Mouse (Mus musculus) right cerebral cortex, adult 18-20 months (tissue): Measurements from ENCODE around the gene Sds.
A peak's percentile ranks its signal among the peaks of the same experiment; 100 is the strongest.

Experiments used
- DNase-seq: peaks from one replicate; pipeline ENCODE4 v3.0.0; 2022; ENCODE audit warnings: mixed read lengths

The Sds gene

GRCm38 (mm10) chr5:120447305-120447704 lies 29.0 kb upstream of the Sds start:
- DNase-seq: no peak

GRCm38 (mm10) chr5:120454756-120455337 lies 21.5 kb upstream of the Sds start:
- no peak for DNase-seq

- no peak for DNase-seq
Measured at GRCm38 (mm10) chr5:120456253-120456652, 20.1 kb upstream of the Sds start.

- no peak for DNase-seq
Measured at GRCm38 (mm10) chr5:120456841-120457554, 19.3 kb upstream of the Sds start.

GRCm38 (mm10) chr5:120457628-120458027 lies 18.7 kb upstream of the Sds start:
- DNase-seq: peak; percentile 43

GRCm38 (mm10) chr5:120459133-120459532 lies 17.2 kb upstream of the Sds start:
- DNase-seq: no peak

GRCm38 (mm10) chr5:120461902-120462301 lies 14.4 kb upstream of the Sds start:
- DNase-seq: no peak

- DNase-seq: no peak
Measured at GRCm38 (mm10) chr5:120464321-120464720, 12.0 kb upstream of the Sds start.

- DNase-seq: no peak
Measured at GRCm38 (mm10) chr5:120465062-120465461, 11.3 kb upstream of the Sds start.

- DNase-seq: no peak
Measured at GRCm38 (mm10) chr5:120465860-120466259, 10.5 kb upstream of the Sds start.

GRCm38 (mm10) chr5:120467026-120467425 lies 9.3 kb upstream of the Sds start:
- DNase-seq: no peak

GRCm38 (mm10) chr5:120468336-120468735 lies 8.0 kb upstream of the Sds start:
- DNase-seq: no peak

- no peak for DNase-seq
Measured at GRCm38 (mm10) chr5:120468830-120469229, 7.5 kb upstream of the Sds start.

- DNase-seq: no peak
Measured at GRCm38 (mm10) chr5:120471538-120471937, 4.8 kb upstream of the Sds start.

GRCm38 (mm10) chr5:120472770-120473169 lies 3.6 kb upstream of the Sds start, which contains the start of gene Sdsl:
Gene Sdsl, minus strand, starts transcription at chr5:120472810.
- DNase-seq: no peak

- no peak for DNase-seq
Measured at GRCm38 (mm10) chr5:120473361-120473760, 3.0 kb upstream of the Sds start.

GRCm38 (mm10) chr5:120475861-120476260 lies 465 bp upstream of the Sds start:
- DNase-seq: no peak

GRCm38 (mm10) chr5:120477993-120478392 lies 1.7 kb downstream of the Sds start:
- no peak for DNase-seq

GRCm38 (mm10) chr5:120479538-120479937 lies 3.2 kb downstream of the Sds start:
- no peak for DNase-seq

GRCm38 (mm10) chr5:120481205-120481604 lies 4.9 kb downstream of the Sds start:
- DNase-seq: no peak

- no peak for DNase-seq
Measured at GRCm38 (mm10) chr5:120483399-120483798, 7.1 kb downstream of the Sds start.

GRCm38 (mm10) chr5:120487844-120488243 lies 11.5 kb downstream of the Sds start:
- no peak for DNase-seq

- peak; percentile 36 for DNase-seq
Measured at GRCm38 (mm10) chr5:120490679-120491192, 14.4 kb downstream of the Sds start.

- DNase-seq: no peak
Measured at GRCm38 (mm10) chr5:120492437-120492836, 16.1 kb downstream of the Sds start.
